Mouse (Mus musculus) intestine, embryonic 14.5 days (tissue): ENCODE data around the gene Rabgap1l. TPM values are rescaled to one million over a fixed set of nuclear protein-coding genes. Genes with fewer than 3 reads are reported as not detected.

Experiments
- ATAC-seq: fragments of 200-750 bp; cut with Nextera tagmentation; replicated peaks from 2 replicates; pipeline ENCODE4 v1.8.0; 2017; ENCODE audit warnings: low read depth, moderate number of reproducible peaks, moderate TSS enrichment, moderate library complexity; ENCODE audit not compliant: low FRiP score, low TSS enrichment
- DNase-seq: peaks from one replicate; pipeline ENCODE4 v3.0.0-alpha.2; 2018; ENCODE audit warnings: low spot score
- H3K27ac ChIP-seq: fragments of 300-500 bp; sonication (generic); 2 replicates; pipeline ENCODE4 v1.5.1; 2014; ENCODE audit warnings: low read depth, mild to moderate bottlenecking, control low read depth
- H3K27me3 ChIP-seq: fragments of 300-500 bp; sonication (generic); replicated peaks from 2 replicates; pipeline ENCODE4 v1.6.1; 2014; ENCODE audit warnings: low read length, control low read depth; ENCODE audit not compliant: control insufficient read depth, insufficient read depth
- H3K36me3 ChIP-seq: fragments of 300-500 bp; sonication (generic); 2 replicates; pipeline ENCODE4 v1.6.1; 2014; ENCODE audit warnings: low read length, control low read depth; ENCODE audit not compliant: control insufficient read depth, insufficient read depth
- H3K4me1 ChIP-seq: fragments of 300-500 bp; sonication (generic); replicated peaks from 2 replicates; pipeline ENCODE4 v1.6.1; 2014; ENCODE audit warnings: low read length, control low read depth, mixed read lengths; ENCODE audit not compliant: control insufficient read depth, insufficient read depth
- H3K4me2 ChIP-seq: fragments of 300-500 bp; sonication (generic); 2 replicates; pipeline ENCODE4 v1.6.1; 2014; ENCODE audit warnings: low read length
- H3K4me3 ChIP-seq: fragments of 300-500 bp; sonication (generic); 2 replicates; pipeline ENCODE4 v1.5.1; 2014; ENCODE audit warnings: low read depth, low read length, control low read depth, mixed read lengths
- H3K9ac ChIP-seq: fragments of 300-500 bp; sonication (generic); 2 replicates; pipeline ENCODE4 v1.6.1; 2014; ENCODE audit warnings: mild to moderate bottlenecking, low read length
- H3K9me3 ChIP-seq: fragments of 300-500 bp; sonication (generic); 2 replicates; pipeline ENCODE4 v1.6.1; 2016; ENCODE audit warnings: low read length, control low read depth; ENCODE audit not compliant: control insufficient read depth
- WGBS: fragments of 180-500 bp; shearing (Covaris S2); extraction: QIAGEN DNeasy Blood & Tissue Kit; methylation state at CpG from one replicate; pipeline ENCODE4 v1.1.7; 2014; 5-methylcytosine and 5-hydroxymethylcytosine counted together
- polyA plus RNA-seq: library from polyadenylated mRNA; unstranded; fragments of >200 nt; fragmentation: Nextera tagmentation; extraction: Ambion mirVana; gene quantifications from 2 replicates; pipeline ENCODE4 v1.2.1, GENCODE M21; 2014

Gene Rabgap1l
- polyA plus RNA-seq, 1 experiment from 2014 or later, result 19.9 TPM

DNA sequence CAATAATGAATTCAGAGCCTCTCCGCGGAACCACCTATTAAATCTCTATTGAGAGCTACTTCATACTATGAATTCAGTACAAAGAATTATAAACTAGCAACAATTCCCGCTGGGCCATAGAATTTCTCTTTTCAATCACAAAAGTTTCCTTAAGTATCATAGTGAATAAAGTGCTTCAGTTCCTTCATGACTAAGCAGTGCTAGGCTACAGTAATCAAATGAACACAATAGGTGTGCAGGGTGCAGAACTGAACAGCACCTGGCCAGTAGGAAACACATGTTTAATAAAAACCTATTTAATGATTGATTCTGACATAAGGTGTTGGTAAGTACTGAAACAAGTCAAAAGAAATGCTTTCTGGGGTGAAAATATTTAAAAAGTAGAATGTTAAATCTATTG, 560.9 kb downstream of the Rabgap1l start:
- WGBS, result 94% methylated on average over 3 of the region's 3 CpGs
- no peaks in the 10 kb centered on the region for H3K36me3 ChIP-seq

DNA sequence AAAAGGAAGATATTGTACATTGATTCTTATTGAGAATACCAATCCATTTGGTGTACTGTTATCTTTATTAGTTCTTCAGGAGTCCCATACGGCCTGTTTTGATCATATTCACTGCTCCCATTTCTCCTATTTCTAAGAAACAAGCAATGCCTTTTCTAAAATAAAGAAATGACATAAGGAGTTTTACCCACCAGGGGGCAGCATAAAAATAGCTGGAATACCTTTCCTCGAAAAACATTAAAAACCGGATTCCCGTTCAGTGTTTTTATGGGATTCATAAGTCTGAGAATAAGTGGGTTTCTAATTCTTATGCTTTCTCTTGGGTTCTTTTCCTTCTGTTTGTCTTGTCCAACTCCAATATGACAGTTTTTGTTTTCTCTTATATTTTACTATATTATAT, 562.0 kb downstream of the Rabgap1l start:
- no peak for ATAC-seq
- H3K4me2 ChIP-seq, result no peak overlapping the region

More for the DNA sequence above, 560.9 kb downstream of the Rabgap1l start:
- Histone ChIP-seq H3K4me1 (no peaks in the 10 kb centered on the region), H3K9me3 (no peaks in the 10 kb centered on the region), H3K4me2 (no peak overlapping the region), H3K27ac (no peak overlapping the region), H3K27me3 (no peaks in the 10 kb centered on the region), H3K9ac (no peak overlapping the region), H3K4me3 (no peak overlapping the region)
- DNase-seq (no peak), ATAC-seq (no peak)

DNA sequence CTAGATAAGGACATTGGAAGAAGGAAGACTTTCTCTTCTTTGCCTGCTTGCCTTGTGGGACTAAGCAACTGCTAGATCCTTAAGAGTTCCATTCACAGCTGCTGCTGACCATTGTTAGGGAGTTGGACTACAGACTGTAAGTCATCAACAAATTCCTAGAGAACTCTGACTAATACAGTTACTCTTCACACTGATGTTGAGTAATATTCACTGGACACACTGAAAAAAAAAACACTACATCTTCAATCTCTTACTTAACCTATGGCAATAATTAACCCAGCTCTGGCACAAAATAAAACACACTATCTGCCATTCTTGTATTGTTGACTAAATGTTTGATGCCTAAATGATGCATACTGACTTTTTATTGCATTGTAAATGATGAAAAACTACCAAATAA, 565.2 kb downstream of the Rabgap1l start:
- Histone ChIP-seq H3K4me3 (no peak overlapping the region), H3K4me1 (no peaks in the 10 kb centered on the region), H3K27ac (no peak overlapping the region), H3K36me3 (no peaks in the 10 kb centered on the region), H3K9ac (no peak overlapping the region), H3K27me3 (no peaks in the 10 kb centered on the region), H3K9me3 (no peaks in the 10 kb centered on the region), H3K4me2 (no peak overlapping the region)
- no peak for ATAC-seq
- DNase-seq, result no peak

More for the DNA sequence above, 562.0 kb downstream of the Rabgap1l start:
- no peak for DNase-seq
- H3K36me3 ChIP-seq, result no peaks in the 10 kb centered on the region
- no peaks in the 10 kb centered on the region for H3K4me1 ChIP-seq
- no peak overlapping the region for H3K9ac ChIP-seq
- H3K9me3 ChIP-seq, result no peaks in the 10 kb centered on the region
- 31% methylated on average over 4 of the region's 4 CpGs for WGBS
- no peak overlapping the region for H3K27ac ChIP-seq
- no peaks in the 10 kb centered on the region for H3K27me3 ChIP-seq
- H3K4me3 ChIP-seq, result no peak overlapping the region

DNA sequence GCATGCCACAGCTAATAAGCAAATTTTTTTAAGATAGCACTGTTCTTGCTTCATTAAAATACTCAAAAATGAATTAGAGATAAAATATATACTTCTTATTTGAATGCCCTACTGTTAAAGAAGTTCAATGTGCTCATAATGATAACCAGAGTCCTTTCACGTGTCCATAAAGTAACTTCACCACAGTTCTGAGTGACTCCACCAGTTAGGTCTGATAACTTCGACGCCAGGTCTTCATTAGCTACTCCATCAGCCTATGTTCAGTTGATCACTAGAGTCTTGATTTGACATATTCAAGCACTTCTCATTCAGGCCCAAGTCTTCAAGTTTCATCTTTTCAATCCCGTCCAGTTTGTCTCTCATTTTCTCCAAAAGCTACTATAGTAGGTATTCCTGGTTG, 565.8 kb downstream of the Rabgap1l start:
- Histone ChIP-seq H3K27me3 (no peaks in the 10 kb centered on the region), H3K36me3 (no peaks in the 10 kb centered on the region), H3K4me2 (no peak overlapping the region), H3K27ac (no peak overlapping the region), H3K4me1 (no peaks in the 10 kb centered on the region), H3K4me3 (no peak overlapping the region), H3K9ac (no peak overlapping the region), H3K9me3 (no peaks in the 10 kb centered on the region)
- DNase-seq (no peak), ATAC-seq (no peak)
- WGBS, result 89% methylated on average over 4 of the region's 4 CpGs

DNA sequence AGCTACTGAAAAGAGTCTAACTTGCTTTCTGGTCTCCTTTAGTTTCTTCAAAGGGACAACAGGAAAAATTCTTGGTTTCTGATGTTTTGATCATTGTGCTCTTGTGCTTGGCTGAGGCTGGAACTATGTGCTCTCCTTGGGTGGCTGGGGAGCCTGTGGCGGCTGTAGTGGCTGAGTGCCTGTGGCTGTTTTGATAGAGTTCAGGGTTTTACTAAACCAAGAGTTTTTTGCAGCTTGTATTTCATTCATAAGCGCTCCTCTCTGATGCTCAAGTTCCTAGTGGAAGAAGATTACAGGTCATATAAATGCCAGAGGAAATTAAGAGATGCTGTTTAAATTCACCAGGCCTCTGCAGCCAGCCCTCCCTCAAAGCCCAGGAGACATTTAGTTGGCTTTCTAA, 568.9 kb downstream of the Rabgap1l start:
- 46% methylated on average over 2 of the region's 2 CpGs for WGBS
- no peak for ATAC-seq

DNA sequence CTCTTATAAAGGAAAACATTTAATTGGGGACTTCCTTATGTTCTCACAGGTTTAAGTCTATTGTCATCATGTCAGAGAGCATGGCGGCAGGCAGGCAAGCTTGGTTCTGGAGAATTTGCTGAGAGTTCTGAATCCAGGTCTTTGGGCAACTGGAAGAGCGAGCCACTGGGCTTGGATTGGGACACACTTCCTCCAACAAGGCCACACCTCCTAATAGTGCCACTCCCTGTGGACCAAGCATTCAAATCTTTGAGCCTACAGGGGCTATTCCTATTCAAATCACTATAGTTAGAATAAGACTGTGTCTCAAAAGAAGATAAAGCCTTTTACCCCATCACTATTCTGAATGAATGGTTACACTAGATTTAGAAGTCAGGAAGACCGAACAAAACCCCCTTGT, 575.1 kb downstream of the Rabgap1l start:
- WGBS, result 92% methylated on average over 3 of the region's 3 CpGs

More for the DNA sequence above, 568.9 kb downstream of the Rabgap1l start:
- Histone ChIP-seq H3K27me3 (no peaks in the 10 kb centered on the region), H3K27ac (no peak overlapping the region), H3K4me2 (no peak overlapping the region), H3K9me3 (no peaks in the 10 kb centered on the region), H3K36me3 (no peaks in the 10 kb centered on the region), H3K9ac (no peak overlapping the region), H3K4me1 (no peaks in the 10 kb centered on the region), H3K4me3 (no peak overlapping the region)
- DNase-seq, result no peak

DNA sequence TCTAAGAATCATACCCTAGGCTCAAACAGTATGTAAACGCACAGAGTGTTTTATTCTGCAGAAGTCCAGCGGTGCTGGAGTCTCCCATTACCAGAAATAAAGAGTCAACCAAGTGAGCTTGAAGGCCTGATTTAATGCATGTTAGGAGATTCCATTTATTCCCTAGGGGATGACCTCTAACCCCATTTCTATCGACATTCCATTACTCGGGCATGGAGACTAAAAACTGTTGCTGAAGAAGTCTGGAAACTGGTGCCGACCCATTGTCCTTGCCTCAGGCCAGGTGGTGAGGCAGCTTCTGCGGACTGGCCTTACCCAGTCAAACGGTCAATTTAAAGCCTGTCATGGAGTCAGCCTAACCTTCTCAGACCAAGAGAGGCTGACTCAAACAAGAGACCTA, 578.8 kb downstream of the Rabgap1l start:
- 88% methylated on average over 7 of the region's 7 CpGs for WGBS
- ATAC-seq (no peak), DNase-seq (no peak)
- H3K4me2 ChIP-seq, result no peak overlapping the region; the same call in 1 of the 2 replicates
- H3K9ac ChIP-seq, result no peak overlapping the region
- H3K36me3 ChIP-seq, result 0 out of 2 replicates have a peak, but pooled peaks cover 1% of the 10 kb centered on the region
- H3K27ac ChIP-seq, result no peak overlapping the region
- H3K4me3 ChIP-seq, result no peak overlapping the region
- H3K27me3 ChIP-seq, result no peaks in the 10 kb centered on the region
- no peaks in the 10 kb centered on the region for H3K9me3 ChIP-seq
- H3K4me1 ChIP-seq, result peaks cover 8% of the 10 kb centered on the region

More for the DNA sequence above, 575.1 kb downstream of the Rabgap1l start:
- no peak overlapping the region for H3K4me2 ChIP-seq
- no peaks in the 10 kb centered on the region for H3K36me3 ChIP-seq
- H3K9ac ChIP-seq, result no peak overlapping the region
- no peak overlapping the region for H3K27ac ChIP-seq
- H3K4me3 ChIP-seq, result no peak overlapping the region
- H3K4me1 ChIP-seq, result no peaks in the 10 kb centered on the region
- H3K9me3 ChIP-seq, result no peaks in the 10 kb centered on the region
- no peaks in the 10 kb centered on the region for H3K27me3 ChIP-seq
- ATAC-seq, result no peak
- no peak for DNase-seq

DNA sequence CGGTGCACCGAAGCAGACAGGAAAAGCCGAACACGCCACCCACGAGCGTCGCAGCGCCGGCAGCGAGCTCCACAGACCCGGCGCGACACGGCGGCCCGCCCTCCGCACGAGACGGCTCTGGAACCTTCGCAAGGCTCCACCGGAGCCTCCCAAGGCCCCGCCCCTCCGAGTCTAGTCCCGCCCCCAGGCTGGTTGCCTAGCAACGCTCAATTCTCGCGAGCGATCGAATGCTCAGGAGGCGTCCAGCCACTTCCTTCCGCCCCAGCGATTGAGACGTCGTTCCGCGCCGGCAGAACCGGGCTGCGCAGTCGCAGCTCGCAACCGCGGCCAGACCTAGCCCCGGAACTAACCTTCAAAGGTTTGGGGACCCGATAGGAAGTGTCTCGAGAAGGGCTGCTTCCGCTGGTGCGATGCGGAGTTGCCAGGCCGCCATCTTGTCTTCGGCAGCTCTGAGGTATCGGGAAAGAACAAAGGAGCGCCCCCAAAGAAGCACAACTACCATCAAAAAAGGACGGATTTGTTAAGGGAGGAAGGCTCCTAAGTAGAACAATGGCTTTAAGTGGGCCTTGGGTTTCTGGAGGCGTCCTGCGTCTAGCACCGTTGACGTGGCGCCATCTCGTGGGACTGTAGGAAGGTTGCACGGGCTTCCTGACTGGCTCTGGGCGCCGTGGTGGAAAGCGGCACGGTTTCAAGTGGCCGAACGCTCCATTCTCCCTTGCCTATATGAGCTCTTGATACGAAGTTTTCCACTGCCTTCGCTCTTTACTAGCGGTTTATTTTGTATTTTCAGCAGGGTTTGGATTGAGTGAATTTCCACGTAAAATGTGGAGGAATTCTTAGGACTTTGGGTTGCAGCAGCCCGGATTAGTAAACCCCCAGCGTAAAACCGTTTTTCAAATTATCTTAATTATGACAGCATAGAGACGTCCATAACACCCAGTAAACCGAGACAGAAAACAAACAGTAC, 580.0 kb downstream of the Rabgap1l start, which contains the start of gene Cacybp:
Gene Cacybp, minus strand, starts transcription at position 173 of the 967 bp plus-strand sequence.
- DNase-seq (peak; percentile 100), ATAC-seq (peak; percentile 97)
- Histone ChIP-seq H3K36me3 (peaks cover 7% of the 10 kb centered on the region), H3K27me3 (no peaks in the 10 kb centered on the region), H3K4me2 (peak within 1 kb of the TSS; percentile 72), H3K9ac (peak within 1 kb of the TSS; percentile 86), H3K4me3 (peak within 1 kb of the TSS; percentile 78), H3K9me3 (no peaks in the 10 kb centered on the region), H3K27ac (peak within 1 kb of the TSS; percentile 99), H3K4me1 (peaks cover 8% of the 10 kb centered on the region)
- WGBS, result under 1% methylated on average over 76 of the region's 76 CpGs
